Mouse (Mus musculus) heart, postnatal 36 days (tissue): ENCODE data around the gene Sfxn1. TPM values are rescaled to one million over a fixed set of nuclear protein-coding genes. Genes with fewer than 3 reads are reported as not detected.
A peak's percentile ranks its signal among the peaks of the same experiment; 100 is the strongest.

Source experiments
- DNase-seq, 2 experiments: peaks; one replicate each; pipeline ENCODE4 v3.0.0; 2021 to 2022
- intact Hi-C: fragments of 180-260 bp; cut with DNase I; formaldehyde crosslinking; loops from one replicate; pipeline ENCODE4 v1.15.1; 2025
- total RNA-seq, 2 experiments: library from RNA; stranded (reverse); gene quantifications; 2 replicates each; pipeline ENCODE4 v1.2.3; 2021

Sfxn1 gene
- total RNA-seq, 2 experiments from 2014 or later: 5.8 to 7.9 TPM

- intact Hi-C loops: no loop called here
Measured at GRCm38 (mm10) chr13:54076762-54077460, 5.2 kb downstream of the Sfxn1 start.

GRCm38 (mm10) chr13:54077470-54078174, 6.0 kb downstream of the Sfxn1 start:
- intact Hi-C loops: no loop called here
- no peak for DNase-seq

More at GRCm38 (mm10) chr13:54076762-54077460, 5.2 kb downstream of the Sfxn1 start:
- no peak for DNase-seq

GRCm38 (mm10) chr13:54079782-54080759, 8.4 kb downstream of the Sfxn1 start:
- no peak for DNase-seq
- intact Hi-C loops: no loop called here

GRCm38 (mm10) chr13:54080785-54081184, 9.1 kb downstream of the Sfxn1 start:
- DNase-seq: no peak
- intact Hi-C loops: no loop called here

GRCm38 (mm10) chr13:54082946-54083345, 11.3 kb downstream of the Sfxn1 start:
- intact Hi-C loops: no loop called here
- DNase-seq: no peak

- DNase-seq: no peak
- intact Hi-C loops: no loop called here
Measured at GRCm38 (mm10) chr13:54084178-54084577, 12.5 kb downstream of the Sfxn1 start.

- intact Hi-C loops: no loop called here
- no peak for DNase-seq
Measured at GRCm38 (mm10) chr13:54084826-54085225, 13.2 kb downstream of the Sfxn1 start.

GRCm38 (mm10) chr13:54085266-54085665, 13.6 kb downstream of the Sfxn1 start:
- intact Hi-C loops: no loop called here
- no peak for DNase-seq

GRCm38 (mm10) chr13:54091719-54092118, 20.1 kb downstream of the Sfxn1 start:
- intact Hi-C loops: no loop called here
- DNase-seq: no peak

GRCm38 (mm10) chr13:54094349-54094748, 22.7 kb downstream of the Sfxn1 start:
- intact Hi-C loops: no loop called here
- DNase-seq: no peak

- intact Hi-C loops: no loop called here
- DNase-seq: no peak
Measured at GRCm38 (mm10) chr13:54094963-54095362, 23.3 kb downstream of the Sfxn1 start.

- DNase-seq: no peak
- intact Hi-C loops: no loop called here
Measured at GRCm38 (mm10) chr13:54095721-54096120, 24.1 kb downstream of the Sfxn1 start.

GRCm38 (mm10) chr13:54097227-54097626, 25.6 kb downstream of the Sfxn1 start:
- intact Hi-C loops: no loop called here
- no peak for DNase-seq

GRCm38 (mm10) chr13:54097797-54098196, 26.1 kb downstream of the Sfxn1 start:
- intact Hi-C loops: no loop called here
- DNase-seq: no peak

GRCm38 (mm10) chr13:54101031-54101820, 29.6 kb downstream of the Sfxn1 start:
- peak; percentile 11 to 17 for DNase-seq
- intact Hi-C loops: no loop called here

GRCm38 (mm10) chr13:54102061-54102460, 30.4 kb downstream of the Sfxn1 start:
- intact Hi-C loops: no loop called here

GRCm38 (mm10) chr13:54103271-54103670, 31.6 kb downstream of the Sfxn1 start:
- DNase-seq: no peak
- intact Hi-C loops: no loop called here

More at GRCm38 (mm10) chr13:54102061-54102460, 30.4 kb downstream of the Sfxn1 start:
- DNase-seq: no peak

GRCm38 (mm10) chr13:54103866-54104265, 32.2 kb downstream of the Sfxn1 start:
- intact Hi-C loops: no loop called here
- no peak for DNase-seq

GRCm38 (mm10) chr13:54113819-54114550, 42.3 kb downstream of the Sfxn1 start:
- intact Hi-C loops: loop anchor here (1.0 to 2.0 kb wide), 4 partner anchors 114 to 333 kb away; no protein-coding TSS in a partner anchor
- DNase-seq: peak; percentile 73 to 80
